Mouse (Mus musculus): ENCODE measurements at regions not wholly inside any gene's neighbourhood (a gene's known extent, or its start where the extent isn't known, plus 50 kb on each side); places are given as distances from the start of the nearest gene placed in this dataset.
A peak's percentile ranks its signal among the peaks of the same experiment; 100 is the strongest.

DNA sequence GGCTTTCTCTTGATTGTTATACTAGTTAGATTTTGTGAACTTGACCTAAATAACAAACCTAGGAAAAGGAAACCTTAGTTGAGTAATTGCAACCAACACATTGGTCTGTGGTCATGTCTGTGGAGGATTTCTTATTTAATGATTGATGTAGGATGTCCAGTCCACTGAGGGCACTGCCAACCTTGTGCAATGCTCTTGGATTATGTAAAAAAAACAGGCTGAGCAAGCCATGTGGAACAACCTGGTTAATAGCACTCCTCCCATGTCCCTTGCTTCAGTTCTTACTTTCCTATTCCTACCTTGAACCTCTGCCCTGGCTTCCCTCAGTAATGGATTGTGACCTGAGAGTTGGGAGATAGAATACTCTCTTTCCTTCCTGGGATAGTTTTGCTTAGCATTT lies 312.0 kb upstream of the Pappa start:
- DNase-seq (ENCODE audit: low read depth, low spot score): no peak

DNA sequence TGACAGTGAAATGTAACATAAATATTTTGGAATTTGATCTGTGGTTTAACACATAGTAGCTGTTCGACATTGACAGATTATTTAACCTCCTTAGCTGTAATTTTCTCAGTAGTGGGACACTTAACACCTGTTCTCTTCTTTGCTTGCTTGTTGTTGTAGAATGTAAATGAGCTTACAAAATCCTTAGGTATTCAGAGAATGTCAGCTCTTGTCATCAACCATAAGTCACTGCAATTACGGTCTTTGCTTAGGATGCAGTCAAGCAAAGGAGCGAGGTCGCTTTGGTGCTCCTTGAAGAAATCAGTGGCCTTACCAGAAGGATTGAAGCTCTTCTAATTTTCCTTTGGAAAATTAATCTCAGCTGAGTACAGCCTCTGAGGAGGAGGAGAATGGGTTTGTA lies 311.2 kb upstream of the Pappa start:
- no peak for DNase-seq (ENCODE audit: low read depth, low spot score)

GRCm38 (mm10) chr4:64832882-64833281 lies 291.1 kb upstream of the Pappa start:
- DNase-seq (ENCODE audit: low read depth, low spot score): peak; percentile 38

- no peak for DNase-seq (ENCODE audit: low read depth, low spot score)
Observed at GRCm38 (mm10) chr4:64874521-64874920, 249.5 kb upstream of the Pappa start.

- DNase-seq (ENCODE audit: low read depth, low spot score): no peak
Observed at GRCm38 (mm10) chr4:64876924-64877323, 247.1 kb upstream of the Pappa start.

GRCm38 (mm10) chr4:64897935-64898334 lies 226.0 kb upstream of the Pappa start:
- DNase-seq (ENCODE audit: low read depth, low spot score): no peak

- peak; percentile 5 for DNase-seq (ENCODE audit: low read depth, low spot score)
Observed at GRCm38 (mm10) chr4:64901091-64901845, 222.7 kb upstream of the Pappa start.

DNA sequence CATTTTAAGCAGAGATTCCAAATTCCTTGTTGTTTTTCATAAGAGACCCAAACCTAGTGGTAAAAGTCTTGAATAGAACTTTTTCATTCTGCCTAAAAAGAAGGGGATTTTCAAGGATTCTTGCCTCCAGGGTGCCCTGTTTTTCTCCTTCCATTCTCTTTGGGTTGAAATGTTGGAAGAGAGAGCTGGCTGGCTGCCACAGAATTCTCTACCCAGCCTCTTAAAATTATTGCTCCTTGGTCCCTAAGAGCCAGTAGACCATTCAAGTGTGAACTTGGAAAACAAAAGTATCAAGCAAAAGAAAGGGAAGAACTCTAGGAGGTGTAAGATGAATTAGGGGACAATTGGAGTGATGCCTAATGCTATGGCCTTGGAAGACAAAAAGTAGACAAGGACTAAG lies 200.2 kb upstream of the Pappa start:
- no peak for DNase-seq (ENCODE audit: low read depth, low spot score)

- DNase-seq (ENCODE audit: low read depth, low spot score): no peak
Observed at GRCm38 (mm10) chr4:64928553-64928952, 195.4 kb upstream of the Pappa start.

DNA sequence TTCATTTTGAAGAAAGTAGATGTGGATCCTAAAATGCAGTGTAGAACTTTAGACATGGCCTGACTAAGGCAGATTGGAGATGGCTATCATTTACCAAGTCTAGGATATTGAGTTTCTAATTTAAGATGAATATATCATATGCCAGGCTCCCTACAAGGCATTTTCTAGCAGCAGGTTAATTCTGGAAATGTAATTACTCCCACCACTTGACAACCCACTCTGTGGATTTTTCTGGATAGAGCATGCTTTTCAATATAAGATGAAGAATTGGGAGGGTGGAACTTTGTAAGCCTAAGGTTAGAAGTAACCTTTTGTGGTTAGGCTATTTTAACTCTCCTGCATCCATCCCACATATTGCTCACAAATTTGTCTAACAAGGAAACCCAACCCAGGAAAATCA lies 178.4 kb upstream of the Pappa start:
- DNase-seq (ENCODE audit: low read depth, low spot score): no peak

DNA sequence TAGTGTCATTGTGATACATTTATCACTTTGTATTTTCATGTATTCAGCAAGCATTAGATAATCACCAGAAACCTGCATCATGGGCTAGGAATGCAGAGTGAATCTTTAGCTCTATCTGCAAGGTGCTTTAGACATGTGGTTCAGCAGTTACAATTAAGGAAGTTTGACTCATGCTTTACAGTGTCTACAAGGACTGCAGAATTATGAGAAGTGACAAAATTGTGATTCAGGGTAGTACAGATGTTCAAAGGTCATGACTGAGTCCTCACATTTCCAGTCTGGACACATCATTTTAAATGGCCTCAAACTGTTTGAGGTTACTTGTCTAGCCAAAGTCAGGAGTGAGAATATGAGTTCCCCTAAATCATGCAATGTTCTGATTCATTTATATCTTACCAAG lies 171.3 kb upstream of the Pappa start:
- DNase-seq (ENCODE audit: low read depth, low spot score): no peak

GRCm38 (mm10) chr4:64958843-64959242 lies 165.1 kb upstream of the Pappa start:
- DNase-seq (ENCODE audit: low read depth, low spot score): no peak

GRCm38 (mm10) chr4:64961796-64962195 lies 162.2 kb upstream of the Pappa start:
- no peak for DNase-seq (ENCODE audit: low read depth, low spot score)

Measured in ES-CJ7 (cell line).